Mouse (Mus musculus) bone marrow macrophage, adult 2 months (primary cell): ENCODE data around the gene Asb13.

Experiments used
- CTCF ChIP-seq: IDR thresholded peaks from 2 replicates; pipeline ENCODE4 v1.5.1; 2012; ENCODE audit warnings: low read depth, mild to moderate bottlenecking, low read length, moderate library complexity
- POLR2A ChIP-seq: IDR thresholded peaks from 2 replicates; pipeline ENCODE4 v1.6.1; 2012; ENCODE audit warnings: mild to moderate bottlenecking, low read depth, low read length, borderline replicate concordance

DNA sequence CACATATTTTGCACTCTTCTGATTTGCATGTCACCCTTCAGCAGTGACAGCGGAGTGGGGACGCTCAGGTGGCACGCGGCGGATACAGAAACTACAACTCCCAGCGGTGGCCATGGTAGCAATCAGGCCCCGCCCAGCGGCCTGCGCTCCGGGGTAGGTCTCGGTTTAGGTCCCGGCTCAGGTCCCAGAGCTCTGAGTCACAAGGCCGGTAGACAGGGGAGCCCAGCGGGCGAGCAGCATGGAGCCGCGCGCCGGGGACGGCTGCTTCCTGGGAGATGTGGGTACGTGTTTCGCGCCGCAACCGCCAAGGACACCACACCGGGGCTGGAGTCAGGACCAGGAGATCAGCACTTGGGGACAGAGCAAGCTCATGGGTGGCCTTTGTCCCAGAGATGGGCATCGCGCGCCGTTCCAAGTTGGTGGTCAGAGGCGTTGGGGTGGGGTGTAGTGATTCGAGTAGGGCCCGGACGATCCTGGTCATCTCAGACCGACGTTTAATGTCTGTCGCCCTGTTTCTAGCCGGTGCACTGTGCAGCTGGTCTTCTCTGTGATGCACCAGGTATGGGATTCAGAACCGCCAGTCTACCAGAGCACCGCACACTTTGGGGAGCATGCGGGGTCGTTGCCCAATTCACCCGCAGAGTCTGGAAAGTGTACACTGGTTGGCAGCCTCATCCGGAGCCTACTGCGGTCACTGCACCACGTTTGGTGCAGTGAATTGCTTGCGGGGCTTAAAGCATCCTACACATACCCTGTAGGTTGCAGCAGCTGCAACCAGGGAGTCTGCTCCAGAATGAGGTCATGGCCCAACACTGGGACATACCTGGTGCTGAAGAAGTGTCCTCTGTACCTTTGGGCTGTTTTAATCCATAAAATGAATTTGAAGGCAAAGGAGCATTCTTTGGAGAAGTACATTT is at the start of gene Asb13:
- TF ChIP-seq CTCF, result no peak
- no peak for TF ChIP-seq POLR2A
